Mouse (Mus musculus) cerebellum, adult 2 months (tissue): ENCODE data around the gene Prex1.

Source experiments
- CTCF ChIP-seq: fragments of 200-500 bp; IDR thresholded peaks from 2 replicates; pipeline ENCODE4 v1.5.1; 2011; ENCODE audit warnings: low read depth, mild to moderate bottlenecking, control low read depth, low read length, moderate library complexity, borderline replicate concordance; ENCODE audit not compliant: insufficient read depth
- POLR2A ChIP-seq: fragments of 200-500 bp; IDR thresholded peaks from 2 replicates; pipeline ENCODE4 v1.6.1; 2011; ENCODE audit warnings: low read length, control low read depth, borderline replicate concordance; ENCODE audit not compliant: insufficient read depth

GRCm38 (mm10) chr2:166729045-166729444 is 15.4 kb upstream of the Prex1 start:
- TF ChIP-seq CTCF: no peak
- TF ChIP-seq POLR2A: no peak
